Mouse (Mus musculus): ENCODE results near the gene Tyrobp. TPM values are rescaled to one million over a fixed set of nuclear protein-coding genes. Genes with fewer than 3 reads are reported as not detected.

Tyrobp gene
- total RNA-seq (2014; rRNA removed) (37.3 and 59.9 TPM in 2 replicates), polyA plus RNA-seq (2015; fragmentation: Nextera tagmentation; extraction: Ambion mirVana) (50.3 and 56.1 TPM in 2 replicates)

- no peak for TF ChIP-seq CTCF (IDR thresholded peaks at IDR 0.05; ENCODE audit: low read depth)
- H3K27ac ChIP-seq, result no peak within 1 kb of the TSS
Observed at GRCm38 (mm10) chr7:30413596-30413995, at the start of gene Tyrobp. Gene Tyrobp, plus strand, starts transcription at chr7:30413760.

GRCm38 (mm10) chr7:30367466-30367865, 46.1 kb upstream of the Tyrobp start:
- 75% methylated on average over 2 of the region's 2 CpGs for WGBS
- Histone ChIP-seq H3K27me3 (ENCODE audit: insufficient read depth, low read length) (no peaks in the 10 kb centered on the region), H3K9me3 (ENCODE audit: low read length) (no peaks in the 10 kb centered on the region), H3K4me2 (ENCODE audit: low read depth, low read length) (no peak overlapping the region), H3K36me3 (ENCODE audit: insufficient read depth, low read length) (no peaks in the 10 kb centered on the region), H3K9ac (replicated peaks; ENCODE audit: low read length) (no peak overlapping the region), H3K27ac (no peak overlapping the region), H3K4me1 (ENCODE audit: insufficient read depth, low read length) (peaks cover 11% of the 10 kb centered on the region; the same call in 1 of the 2 replicates), H3K4me3 (ENCODE audit: low read length) (no peak overlapping the region)
- ATAC-seq (no peak), DNase-seq (ENCODE audit: low spot score) (no peak)
- no peak for TF ChIP-seq CTCF (IDR thresholded peaks at IDR 0.05; ENCODE audit: low read depth)

More at GRCm38 (mm10) chr7:30413596-30413995, at the start of gene Tyrobp:
- DNase-seq (ENCODE audit: low spot score) (no peak), ATAC-seq (no peak)
- H3K27me3 ChIP-seq (ENCODE audit: insufficient read depth, low read length), result no peaks in the 10 kb centered on the region
- 69% methylated on average over 5 of the region's 5 CpGs for WGBS
- H3K9ac ChIP-seq (replicated peaks; ENCODE audit: low read length), result no peak within 1 kb of the TSS
- no peaks in the 10 kb centered on the region for H3K36me3 ChIP-seq (ENCODE audit: insufficient read depth, low read length)
- no peaks in the 10 kb centered on the region for H3K4me1 ChIP-seq (ENCODE audit: insufficient read depth, low read length)
- H3K4me2 ChIP-seq (ENCODE audit: low read depth, low read length), result no peak within 1 kb of the TSS
- H3K4me3 ChIP-seq (ENCODE audit: low read length), result no peak within 1 kb of the TSS
- no peaks in the 10 kb centered on the region for H3K9me3 ChIP-seq (ENCODE audit: low read length)

- DNase-seq (ENCODE audit: low spot score) (peak; percentile 98), ATAC-seq (peak; percentile 99)
- Histone ChIP-seq H3K9me3 (ENCODE audit: low read length) (no peaks in the 10 kb centered on the region), H3K4me1 (ENCODE audit: insufficient read depth, low read length) (no peaks in the 10 kb centered on the region; the same call in 1 of the 2 replicates), H3K27me3 (ENCODE audit: insufficient read depth, low read length) (no peaks in the 10 kb centered on the region), H3K27ac (peak overlapping the region; percentile 76), H3K4me2 (ENCODE audit: low read depth, low read length) (peak overlapping the region; percentile 68), H3K36me3 (ENCODE audit: insufficient read depth, low read length) (no peaks in the 10 kb centered on the region), H3K4me3 (ENCODE audit: low read length) (peak overlapping the region; percentile 45), H3K9ac (replicated peaks; ENCODE audit: low read length) (peak overlapping the region; percentile 53)
- TF ChIP-seq CTCF (IDR thresholded peaks at IDR 0.05; ENCODE audit: low read depth), result peak; percentile 96
- under 1% methylated on average over 21 of the region's 21 CpGs for WGBS
Observed at GRCm38 (mm10) chr7:30373501-30373962, 40.0 kb upstream of the Tyrobp start.

- H3K9ac ChIP-seq (replicated peaks; ENCODE audit: low read length), result no peak overlapping the region
- no peaks in the 10 kb centered on the region for H3K36me3 ChIP-seq (ENCODE audit: insufficient read depth, low read length)
- no peaks in the 10 kb centered on the region for H3K9me3 ChIP-seq (ENCODE audit: low read length)
- DNase-seq (ENCODE audit: low spot score) (no peak), ATAC-seq (no peak)
- no peaks in the 10 kb centered on the region for H3K4me1 ChIP-seq (ENCODE audit: insufficient read depth, low read length)
- no peak overlapping the region for H3K4me3 ChIP-seq (ENCODE audit: low read length)
- H3K4me2 ChIP-seq (ENCODE audit: low read depth, low read length), result no peak overlapping the region
- H3K27ac ChIP-seq, result no peak overlapping the region
- no peaks in the 10 kb centered on the region for H3K27me3 ChIP-seq (ENCODE audit: insufficient read depth, low read length)
- TF ChIP-seq CTCF (IDR thresholded peaks at IDR 0.05; ENCODE audit: low read depth), result no peak
- WGBS, result 62% methylated on average over 5 of the region's 5 CpGs
Observed at GRCm38 (mm10) chr7:30380061-30380460, 33.5 kb upstream of the Tyrobp start.

- Histone ChIP-seq H3K4me1 (ENCODE audit: insufficient read depth, low read length) (no peaks in the 10 kb centered on the region), H3K36me3 (ENCODE audit: insufficient read depth, low read length) (no peaks in the 10 kb centered on the region), H3K9me3 (ENCODE audit: low read length) (no peaks in the 10 kb centered on the region), H3K27me3 (ENCODE audit: insufficient read depth, low read length) (no peaks in the 10 kb centered on the region), H3K4me3 (ENCODE audit: low read length) (no peak overlapping the region), H3K27ac (no peak overlapping the region), H3K9ac (replicated peaks; ENCODE audit: low read length) (no peak overlapping the region), H3K4me2 (ENCODE audit: low read depth, low read length) (no peak overlapping the region)
- WGBS, result 88% methylated on average over 9 of the region's 9 CpGs
- no peak for DNase-seq (ENCODE audit: low spot score)
- no peak for ATAC-seq
- TF ChIP-seq CTCF (IDR thresholded peaks at IDR 0.05; ENCODE audit: low read depth), result no peak
Observed at GRCm38 (mm10) chr7:30384106-30384505, 29.5 kb upstream of the Tyrobp start.

GRCm38 (mm10) chr7:30392746-30393520, 20.6 kb upstream of the Tyrobp start:
- TF ChIP-seq CTCF (IDR thresholded peaks at IDR 0.05; ENCODE audit: low read depth), result no peak
- Histone ChIP-seq H3K27me3 (ENCODE audit: insufficient read depth, low read length) (no peaks in the 10 kb centered on the region), H3K9ac (replicated peaks; ENCODE audit: low read length) (no peak overlapping the region), H3K27ac (no peak overlapping the region), H3K4me1 (ENCODE audit: insufficient read depth, low read length) (no peaks in the 10 kb centered on the region), H3K9me3 (ENCODE audit: low read length) (no peaks in the 10 kb centered on the region), H3K4me3 (ENCODE audit: low read length) (no peak overlapping the region), H3K4me2 (ENCODE audit: low read depth, low read length) (no peak overlapping the region), H3K36me3 (ENCODE audit: insufficient read depth, low read length) (no peaks in the 10 kb centered on the region)
- DNase-seq (ENCODE audit: low spot score), result no peak
- ATAC-seq, result no peak
- WGBS, result 75% methylated on average over 4 of the region's 4 CpGs

- no peak for ATAC-seq
- no peaks in the 10 kb centered on the region for H3K4me1 ChIP-seq (ENCODE audit: insufficient read depth, low read length)
- no peak overlapping the region for H3K4me3 ChIP-seq (ENCODE audit: low read length)
- DNase-seq (ENCODE audit: low spot score), result no peak
- no peaks in the 10 kb centered on the region for H3K27me3 ChIP-seq (ENCODE audit: insufficient read depth, low read length)
- no peaks in the 10 kb centered on the region for H3K36me3 ChIP-seq (ENCODE audit: insufficient read depth, low read length)
- no peak overlapping the region for H3K9ac ChIP-seq (replicated peaks; ENCODE audit: low read length)
- H3K9me3 ChIP-seq (ENCODE audit: low read length), result no peaks in the 10 kb centered on the region
- WGBS, result 87% methylated on average over 4 of the region's 4 CpGs
- no peak for TF ChIP-seq CTCF (IDR thresholded peaks at IDR 0.05; ENCODE audit: low read depth)
- H3K27ac ChIP-seq, result 0 out of 2 replicates have a peak overlapping the region, but pooled peaks have one; percentile 7
- no peak overlapping the region for H3K4me2 ChIP-seq (ENCODE audit: low read depth, low read length)
Observed at GRCm38 (mm10) chr7:30393631-30394030, 19.9 kb upstream of the Tyrobp start.
